Mouse (Mus musculus) gonadal fat pad, adult 2 months (tissue): Measurements from ENCODE around the gene Homez. TPM values are rescaled to one million over a fixed set of nuclear protein-coding genes. Genes with fewer than 3 reads are reported as not detected.

Experiments
- polyA plus RNA-seq: library from polyadenylated mRNA; depleted of rRNA; stranded (reverse); fragments of >200 nt; gene quantifications from 2 replicates; pipeline ENCODE4 v1.2.3, GENCODE M21; 2012; rRNA removed

Homez gene
- polyA plus RNA-seq, 1 experiment = 10.1 TPM

Other genes with a start within 250 kb of the Homez start
- gene Psmb11, start 249.5 kb downstream of the Homez start, polyA plus RNA-seq = not detected in 2 replicates
- gene Gm17606, start 230.0 kb downstream of the Homez start, polyA plus RNA-seq = not detected in 2 replicates
- 3.8 and 5.4 TPM in 2 replicates for gene Cdh24, start 229.6 kb downstream of the Homez start, polyA plus RNA-seq
- 57.6 and 61.5 TPM in 2 replicates for gene 1700123O20Rik, start 184.7 kb downstream of the Homez start, polyA plus RNA-seq
- 94.9 and 98.3 TPM in 2 replicates for gene Acin1, start 184.0 kb downstream of the Homez start, polyA plus RNA-seq
- gene Gm29776, start 172.1 kb downstream of the Homez start, polyA plus RNA-seq = 0.08 and 0.16 TPM in 2 replicates
- gene Cebpe, start 158.8 kb downstream of the Homez start, polyA plus RNA-seq = 0.48 and 0.63 TPM in 2 replicates
- 41.8 and 54.3 TPM in 2 replicates for gene Slc7a8, start 89.0 kb downstream of the Homez start, polyA plus RNA-seq
- not detected in 2 replicates for gene Rnf212b, start 56.8 kb downstream of the Homez start, polyA plus RNA-seq
- 26.7 and 30.8 TPM in 2 replicates for gene Ppp1r3e, start 6.6 kb upstream of the Homez start, polyA plus RNA-seq
- 76.2 and 83.0 TPM in 2 replicates for gene Bcl2l2, start 12.4 kb upstream of the Homez start, polyA plus RNA-seq
- gene Gm20521, start 12.5 kb upstream of the Homez start, polyA plus RNA-seq = 1.4 and 4.1 TPM in 2 replicates
- gene Pabpn1, start 21.5 kb upstream of the Homez start, polyA plus RNA-seq = 185 and 205 TPM in 2 replicates
- gene Slc22a17, start 42.2 kb upstream of the Homez start, polyA plus RNA-seq = 63.8 and 66.2 TPM in 2 replicates
- gene Efs, start 55.2 kb upstream of the Homez start, polyA plus RNA-seq = 12.1 and 13.9 TPM in 2 replicates
- 0.11 TPM in 1 of 2 replicates, not detected in the other for gene Il25, start 61.7 kb upstream of the Homez start, polyA plus RNA-seq
- gene Cmtm5, start 65.3 kb upstream of the Homez start, polyA plus RNA-seq = 0.63 and 0.74 TPM in 2 replicates
- gene Myh6, start 96.0 kb upstream of the Homez start, polyA plus RNA-seq = 0.03 TPM in 1 of 2 replicates, not detected in the other
- gene Gm17428, start 106.0 kb upstream of the Homez start, polyA plus RNA-seq = not detected in 2 replicates
- 0.18 and 0.54 TPM in 2 replicates for gene Myh7, start 123.7 kb upstream of the Homez start, polyA plus RNA-seq
- gene Ngdn, start 144.5 kb upstream of the Homez start, polyA plus RNA-seq = 12.1 and 14.6 TPM in 2 replicates
- gene Zfhx2, start 221.4 kb upstream of the Homez start, polyA plus RNA-seq = 0.69 and 1.3 TPM in 2 replicates
- 9.6 and 13.0 TPM in 2 replicates for gene Thtpa, start 223.8 kb upstream of the Homez start, polyA plus RNA-seq
- 19.2 and 26.4 TPM in 2 replicates for gene Ap1g2, start 235.6 kb upstream of the Homez start, polyA plus RNA-seq
- gene Jph4, start 246.0 kb upstream of the Homez start, polyA plus RNA-seq = 0.41 and 0.45 TPM in 2 replicates